Mouse (Mus musculus): ENCODE results near the gene Gmds.

DNA sequence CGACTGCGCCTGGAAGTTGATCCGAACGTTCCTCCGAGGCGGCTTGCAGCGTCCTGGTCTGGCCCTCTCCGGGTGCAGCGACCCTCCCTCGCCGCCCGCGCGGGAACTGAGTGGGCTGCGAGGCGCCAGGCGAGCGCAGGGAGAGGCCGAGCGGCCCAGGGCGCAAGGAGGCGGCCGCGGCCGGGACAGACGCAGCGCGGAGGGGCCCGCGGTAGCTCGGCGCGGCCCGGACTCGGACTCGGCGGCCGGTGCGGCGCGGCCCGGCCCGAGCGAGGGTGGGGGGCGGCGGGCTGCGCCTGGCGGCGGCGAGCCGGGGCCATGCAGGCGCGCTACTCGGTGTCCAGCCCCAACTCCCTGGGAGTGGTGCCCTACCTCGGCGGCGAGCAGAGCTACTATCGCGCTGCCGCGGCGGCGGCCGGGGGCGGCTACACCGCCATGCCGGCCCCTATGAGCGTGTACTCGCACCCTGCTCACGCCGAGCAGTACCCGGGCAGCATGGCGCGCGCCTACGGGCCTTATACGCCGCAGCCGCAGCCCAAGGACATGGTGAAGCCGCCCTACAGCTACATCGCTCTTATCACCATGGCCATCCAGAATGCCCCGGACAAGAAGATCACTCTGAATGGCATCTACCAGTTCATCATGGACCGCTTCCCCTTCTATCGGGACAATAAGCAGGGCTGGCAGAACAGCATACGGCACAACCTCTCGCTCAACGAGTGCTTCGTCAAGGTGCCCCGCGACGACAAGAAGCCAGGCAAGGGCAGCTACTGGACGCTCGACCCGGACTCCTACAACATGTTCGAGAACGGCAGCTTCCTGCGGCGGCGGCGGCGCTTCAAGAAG is 531.4 kb downstream of the Gmds start:
- TF ChIP-seq POLR2A (IDR thresholded peaks at IDR 0.05; ENCODE audit: low read depth, low read length) (no peak), CTCF (IDR thresholded peaks at IDR 0.05; ENCODE audit: extremely low read depth, insufficient read length, insufficient replicate concordance, low read depth, low read length) (no peak)
